In genomic region chr3:51417135-51417458, GRCm38 (mm10) we compare ENCODE assay signal across 9 mouse cellular contexts. TPM values are rescaled to one million over a fixed set of nuclear protein-coding genes. Genes with fewer than 3 reads are reported as not detected.
DNase-seq lines count a peak whose midpoint lies in the region; ATAC-seq and TF ChIP-seq lines count a peak whose summit lies in the region.
"Had no signal": no experiment of that assay in that cellular context is flagged by ENCODE, and none has a peak within 500 bp of the region (broad histone marks: within the 10 kb centered on the region; RNA-seq: fewer than 3 reads in every experiment).

No protein-coding gene starts in this region.

- no peak overlapping the region; the same call in 1 of the 2 replicates for H3K27ac ChIP-seq in layer of hippocampus, adult 2 months
- H3K27ac ChIP-seq in embryonic facial prominence, embryonic 13.5 days = peak overlapping the region; percentile 95; the same call in 1 of the 2 replicates
- H3K27ac ChIP-seq in intestine, embryonic 15.5 days = peak overlapping the region; percentile 93
- H3K27ac ChIP-seq in neural tube, embryonic 13.5 days (replicated peaks) = peak overlapping the region; percentile 93

- no peak for DNase-seq in layer of hippocampus, adult 2 months (ENCODE audit: low spot score in 2 of 2)
- no peak for DNase-seq in layer of hippocampus, adult 9-11 months
- no peak for DNase-seq in urinary bladder, postnatal 14 days (ENCODE audit: low spot score)
- no peak for DNase-seq in spleen, postnatal 10 days (ENCODE audit: low spot score in 2 of 2)
- DNase-seq in layer of hippocampus, adult 9-10 months (ENCODE audit: low spot score) = no peak

- H3K9me3 ChIP-seq in embryonic facial prominence, embryonic 13.5 days = no peaks in the 10 kb centered on the region
- H3K9me3 ChIP-seq in intestine, embryonic 15.5 days = no peaks in the 10 kb centered on the region
- no peaks in the 10 kb centered on the region for H3K9me3 ChIP-seq in neural tube, embryonic 13.5 days

- 0 out of 2 replicates have a peak, but pooled peaks cover 4% of the 10 kb centered on the region for H3K36me3 ChIP-seq in embryonic facial prominence, embryonic 13.5 days
- H3K36me3 ChIP-seq in intestine, embryonic 15.5 days = no peaks in the 10 kb centered on the region
- no peaks in the 10 kb centered on the region for H3K36me3 ChIP-seq in neural tube, embryonic 13.5 days

- WGBS in embryonic facial prominence, embryonic 13.5 days = 7% methylated on average over 8 of the region's 8 CpGs
- WGBS in intestine, embryonic 15.5 days = 9% methylated on average over 8 of the region's 8 CpGs
- 7% methylated on average over 8 of the region's 8 CpGs for WGBS in neural tube, embryonic 13.5 days

- peaks cover 24% of the 10 kb centered on the region for H3K4me1 ChIP-seq in embryonic facial prominence, embryonic 13.5 days
- peaks cover 3% of the 10 kb centered on the region; the same call in 1 of the 2 replicates for H3K4me1 ChIP-seq in intestine, embryonic 15.5 days (replicated peaks)
- H3K4me1 ChIP-seq in neural tube, embryonic 13.5 days (replicated peaks) = peaks cover 37% of the 10 kb centered on the region

- H3K4me2 ChIP-seq in embryonic facial prominence, embryonic 13.5 days = peak overlapping the region; percentile 80
- H3K4me2 ChIP-seq in intestine, embryonic 15.5 days (replicated peaks) = peak overlapping the region; percentile 62
- peak overlapping the region; percentile 91 for H3K4me2 ChIP-seq in neural tube, embryonic 13.5 days

- H3K4me3 ChIP-seq in layer of hippocampus, adult 2 months = peak overlapping the region; percentile 92
- peak overlapping the region; percentile 97 for H3K4me3 ChIP-seq in embryonic facial prominence, embryonic 13.5 days
- H3K4me3 ChIP-seq in intestine, embryonic 15.5 days (replicated peaks) = peak overlapping the region; percentile 97
- H3K4me3 ChIP-seq in neural tube, embryonic 13.5 days = peak overlapping the region; percentile 99

- no peak for ATAC-seq in embryonic facial prominence, embryonic 13.5 days (ENCODE audit: insufficient number of reproducible peaks, insufficient read depth, low FRiP score, low TSS enrichment, low read depth)
- ATAC-seq in intestine, embryonic 15.5 days = no peak
- no peak for ATAC-seq in neural tube, embryonic 13.5 days (ENCODE audit: low read depth)

- no peak for TF ChIP-seq CTCF in layer of hippocampus, adult 2 months (conservative IDR thresholded peaks at IDR 0.05)

- no peaks in the 10 kb centered on the region for H3K27me3 ChIP-seq in embryonic facial prominence, embryonic 13.5 days
- H3K27me3 ChIP-seq in intestine, embryonic 15.5 days (replicated peaks) = no peaks in the 10 kb centered on the region
- no peaks in the 10 kb centered on the region for H3K27me3 ChIP-seq in neural tube, embryonic 13.5 days

- H3K9ac ChIP-seq in embryonic facial prominence, embryonic 13.5 days = peak overlapping the region; percentile 99
- peak overlapping the region; percentile 98 for H3K9ac ChIP-seq in intestine, embryonic 15.5 days
- H3K9ac ChIP-seq in neural tube, embryonic 13.5 days = peak overlapping the region; percentile 96

RNA-seq across cellular contexts. Expression of gene Naa15, which starts 2.1 kb away (rescaled TPM):
- 10 to 100 TPM; 55.0 to 58.1 TPM for total RNA-seq in layer of hippocampus, adult 2 months (2021)
- 52.5 and 61.9 TPM in 2 replicates for polyA plus RNA-seq in embryonic facial prominence, embryonic 13.5 days (2015; fragmentation: Nextera tagmentation; extraction: Ambion mirVana)
- 45.7 and 51.6 TPM in 2 replicates for polyA plus RNA-seq in intestine, embryonic 15.5 days (2015; fragmentation: Nextera tagmentation; extraction: Ambion mirVana)
- 49.8 and 54.2 TPM in 2 replicates for polyA plus RNA-seq in neural tube, embryonic 13.5 days (2015; fragmentation: Nextera tagmentation; extraction: Ambion mirVana)

RNA-seq across cellular contexts. Expression of gene Ndufc1, which starts 8.3 kb away (rescaled TPM):
- total RNA-seq in layer of hippocampus, adult 2 months (2021) = 100 to 1,000 TPM; 287 to 299 TPM
- polyA plus RNA-seq in embryonic facial prominence, embryonic 13.5 days (2015; fragmentation: Nextera tagmentation; extraction: Ambion mirVana) = 766 and 796 TPM in 2 replicates
- polyA plus RNA-seq in intestine, embryonic 15.5 days (2015; fragmentation: Nextera tagmentation; extraction: Ambion mirVana) = 798 and 916 TPM in 2 replicates
- 833 and 860 TPM in 2 replicates for polyA plus RNA-seq in neural tube, embryonic 13.5 days (2015; fragmentation: Nextera tagmentation; extraction: Ambion mirVana)

RNA-seq across cellular contexts. Expression of gene Mgarp, which starts 20.6 kb away (rescaled TPM):
- not detected for total RNA-seq in layer of hippocampus, adult 2 months (2021)
- polyA plus RNA-seq in embryonic facial prominence, embryonic 13.5 days (2015; fragmentation: Nextera tagmentation; extraction: Ambion mirVana) = 5.2 and 7.0 TPM in 2 replicates
- 4.0 and 7.5 TPM in 2 replicates for polyA plus RNA-seq in intestine, embryonic 15.5 days (2015; fragmentation: Nextera tagmentation; extraction: Ambion mirVana)
- polyA plus RNA-seq in neural tube, embryonic 13.5 days (2015; fragmentation: Nextera tagmentation; extraction: Ambion mirVana) = 0.28 and 1.7 TPM in 2 replicates
- total RNA-seq: granulocyte monocyte progenitor cell, adult 5-6 weeks had no signal
